8 mouse cellular contexts compared by ENCODE assay signal in the genomic region with DNA sequence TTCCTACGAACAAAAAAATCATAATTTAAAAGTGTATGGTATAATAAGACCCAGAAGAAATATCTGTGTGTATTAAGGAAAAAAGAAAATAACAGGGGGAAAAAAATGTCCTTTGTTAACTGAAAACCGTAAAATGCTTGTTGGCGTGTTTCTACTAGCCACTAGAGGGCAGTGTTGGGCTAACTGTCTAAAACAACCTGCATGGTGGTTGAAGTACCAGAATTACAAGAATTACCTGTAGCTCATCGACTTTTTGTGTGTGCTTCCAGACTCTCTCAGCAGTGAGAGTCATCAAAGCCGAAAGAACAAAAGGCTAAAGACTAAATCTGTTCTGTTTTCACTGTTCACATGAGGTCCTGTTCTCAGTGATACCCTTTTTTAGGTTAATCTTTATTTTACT. TPM values are rescaled to one million over a fixed set of nuclear protein-coding genes. Genes with fewer than 3 reads are reported as not detected.
DNase-seq lines count a peak whose midpoint lies in the region; ATAC-seq lines count a peak whose summit lies in the region.

No protein-coding gene starts in this region.

- H3K36me3 ChIP-seq in neural tube, embryonic 15.5 days = no peaks in the 10 kb centered on the region

- no peak overlapping the region for H3K27ac ChIP-seq in neural tube, embryonic 15.5 days (replicated peaks)

- no peaks in the 10 kb centered on the region for H3K9me3 ChIP-seq in neural tube, embryonic 15.5 days (replicated peaks)

- intact Hi-C loops in heart, postnatal 36 days (cut with DNase I) = loop anchor here (1.0 to 5.0 kb wide), 3 partner anchors 297 to 449 kb away; no protein-coding TSS in a partner anchor

- WGBS in neural tube, embryonic 15.5 days = 22% methylated on average over 5 of the region's 5 CpGs

- H3K4me2 ChIP-seq in neural tube, embryonic 15.5 days = no peak overlapping the region

- no peaks in the 10 kb centered on the region for H3K4me1 ChIP-seq in neural tube, embryonic 15.5 days

- H3K4me3 ChIP-seq in neural tube, embryonic 15.5 days (replicated peaks) = no peak overlapping the region

- no peaks in the 10 kb centered on the region for H3K27me3 ChIP-seq in neural tube, embryonic 15.5 days (replicated peaks)

- DNase-seq in adrenal gland, postnatal 14 days = peak; percentile 64
- no peak for DNase-seq in adrenal gland, postnatal 4 days (ENCODE audit: low spot score in 2 of 2)
- peak; percentile 23 for DNase-seq in neural tube, embryonic 10.5 days (ENCODE audit: extremely low spot score, low spot score)
- DNase-seq in cerebellum, postnatal 10 days = peak; percentile 66 to 81
- peak; percentile 30 to 38 for DNase-seq in heart, postnatal 36 days
- DNase-seq in lung, postnatal 25 days (ENCODE audit: low spot score) = peak; percentile 71
- peak; percentile 68 for DNase-seq in thymus, postnatal 0 days (ENCODE audit: low spot score)

- no peak overlapping the region for H3K9ac ChIP-seq in neural tube, embryonic 15.5 days (replicated peaks)

- no peak for ATAC-seq in neural tube, embryonic 15.5 days (ENCODE audit: low FRiP score)

RNA-seq across cellular contexts. Expression of a gene that starts 20.6 kb away (rescaled TPM):
- total RNA-seq in adrenal gland, postnatal 14 days (2021) = 30.6 and 34.7 TPM in 2 replicates
- total RNA-seq in adrenal gland, postnatal 4 days (2021) = 10 to 100 TPM; 42.8 to 47.2 TPM
- polyA plus RNA-seq in neural tube, embryonic 15.5 days (2015; fragmentation: Nextera tagmentation; extraction: Ambion mirVana) = 41.7 and 43.0 TPM in 2 replicates
- total RNA-seq in heart, postnatal 36 days (2021) = 10 to 100 TPM in 1 of 2 experiments, 1 to 10 TPM in 1; 8.9 to 11.6 TPM
- 43.9 and 45.3 TPM in 2 replicates for polyA plus RNA-seq in thymus, postnatal 0 days (2015; fragmentation: Nextera tagmentation; extraction: Ambion mirVana)

Comparison
In these comparisons a context has a peak if more than half of its experiments do, and no peak if none do; other contexts are left out.
1. DNase-seq: peak in adrenal gland, postnatal 14 days (single experiment), neural tube, embryonic 10.5 days (single experiment), cerebellum, postnatal 10 days (2 of 2), heart, postnatal 36 days (2 of 2), lung, postnatal 25 days (single experiment) and thymus, postnatal 0 days (single experiment); none in adrenal gland, postnatal 4 days (0 of 2).